Mouse (Mus musculus): ENCODE measurements around the gene Shoc2.
"Not testable (repeated sequence)": the region's sequence is repeated elsewhere in the genome, so short reads cannot be mapped to it uniquely, and the experiment has no call there.

Shoc2 gene

DNA sequence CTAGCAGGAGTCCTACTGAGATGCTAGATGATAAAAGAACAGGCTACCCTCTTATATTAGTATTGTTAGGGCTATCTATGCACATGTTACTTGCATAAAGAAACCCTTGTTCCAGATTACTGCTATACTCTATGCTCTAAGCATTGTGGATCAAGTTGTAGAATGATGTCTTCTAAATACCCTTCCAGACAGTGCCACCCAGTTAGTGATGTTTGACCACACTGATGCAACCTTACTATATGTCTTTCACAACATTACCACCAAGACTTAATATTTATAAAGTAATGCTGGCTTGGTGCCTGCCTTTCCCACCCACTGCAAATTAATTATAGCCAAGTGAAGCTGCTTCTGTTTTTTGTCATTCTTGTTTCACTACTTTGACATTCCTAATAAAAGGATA, 11.1 kb upstream of the Shoc2 start:
- no peak for DNase-seq (ENCODE audit: low read depth, low spot score)

DNA sequence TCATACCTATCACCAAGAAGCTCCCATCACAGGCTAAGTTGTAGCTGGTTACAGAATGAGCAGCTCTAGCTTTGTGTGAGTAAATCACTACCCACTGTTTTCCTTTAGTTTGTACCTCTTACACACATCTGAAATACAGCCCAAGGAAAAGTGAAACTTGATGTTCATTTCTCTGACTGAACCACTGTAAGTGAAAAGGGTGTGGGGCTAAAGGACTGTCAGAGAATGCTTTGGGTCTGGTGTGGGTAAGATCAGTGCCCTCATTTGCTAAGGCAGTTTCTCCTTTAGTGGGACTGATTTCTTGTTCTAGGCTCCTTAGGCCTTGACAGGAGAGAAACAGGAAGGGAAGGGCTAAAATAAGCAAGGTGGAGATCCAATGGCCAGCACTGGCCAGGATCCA, 10.1 kb upstream of the Shoc2 start:
- no peak for DNase-seq (ENCODE audit: low read depth, low spot score)

DNA sequence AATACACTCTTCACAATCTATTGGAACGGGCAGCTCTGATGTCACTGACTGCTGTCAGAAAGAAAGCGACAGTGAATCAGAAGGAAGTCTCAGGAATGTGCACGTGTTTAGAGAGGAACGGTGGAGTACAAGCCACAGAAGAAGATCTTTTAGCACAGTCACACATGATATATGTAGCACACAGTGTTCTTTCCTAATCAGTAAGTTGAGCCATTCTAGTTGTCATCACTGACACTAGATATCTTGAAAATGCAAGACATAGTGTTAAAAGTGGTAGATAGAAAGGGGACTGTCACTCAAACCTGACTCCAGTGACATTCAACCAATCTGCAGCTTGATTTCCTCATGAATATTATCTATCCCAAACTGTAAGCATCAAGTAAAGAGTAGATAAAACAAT, 4.6 kb upstream of the Shoc2 start:
- DNase-seq (ENCODE audit: low read depth, low spot score): no peak

DNA sequence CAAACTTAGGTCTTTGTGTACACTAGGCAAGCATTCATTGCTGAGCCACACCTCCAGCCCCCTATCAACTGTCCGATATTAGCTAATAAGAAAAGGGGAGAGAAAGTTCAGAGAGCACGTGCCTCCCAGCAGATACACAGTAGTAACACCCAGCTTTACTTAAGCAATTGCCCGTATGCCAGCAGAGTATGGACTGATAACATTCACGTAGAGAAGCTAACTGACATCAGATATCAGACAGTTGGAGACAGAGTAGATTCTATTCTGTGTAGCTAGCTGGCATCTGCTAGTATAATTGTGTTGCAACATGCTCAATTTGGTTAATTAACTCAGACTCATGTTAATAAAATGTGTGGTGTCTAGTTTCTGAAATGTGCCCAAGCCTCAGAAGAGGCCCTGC, 3.0 kb upstream of the Shoc2 start:
- DNase-seq (ENCODE audit: low read depth, low spot score): no peak

DNA sequence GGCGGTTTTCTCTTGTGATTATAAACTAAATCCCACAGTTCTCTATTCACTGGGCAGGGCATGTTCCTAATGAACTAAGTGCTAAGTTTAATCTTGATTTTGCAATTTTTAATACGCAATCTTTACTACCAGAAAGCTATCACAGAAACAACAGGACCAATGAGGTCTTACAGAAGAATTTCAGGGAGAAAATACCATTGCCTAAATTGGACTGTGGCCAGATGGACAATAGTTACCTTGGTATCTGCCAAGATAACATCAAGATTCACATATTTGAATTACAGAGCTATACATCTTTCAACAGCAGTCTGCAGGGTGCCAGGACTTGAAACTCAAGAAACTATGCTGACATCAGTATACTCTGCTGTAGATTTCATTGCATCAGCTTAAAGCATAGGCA, 1.8 kb upstream of the Shoc2 start:
- DNase-seq (ENCODE audit: low read depth, low spot score): no peak

DNA sequence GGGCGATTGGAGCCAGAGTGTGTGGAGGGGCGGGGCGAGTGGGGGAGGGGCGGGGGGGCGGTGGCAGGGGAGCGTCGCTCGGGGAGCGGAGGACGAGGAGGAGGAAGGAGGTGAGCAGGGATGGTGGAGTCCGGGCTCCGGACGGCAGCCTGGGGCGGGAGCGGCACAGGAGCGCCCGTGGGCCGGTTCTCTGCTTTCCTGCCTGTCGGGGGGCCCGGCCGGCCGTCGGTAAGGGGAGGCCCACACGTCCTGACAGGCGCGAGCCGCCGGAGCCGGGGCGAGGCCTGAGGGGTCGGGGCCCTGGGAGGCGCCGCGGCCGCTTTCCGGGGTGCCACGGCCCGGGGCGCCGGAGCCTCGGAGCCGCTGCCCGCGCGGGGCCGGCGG, 672 bp downstream of the Shoc2 start:
- no peak for DNase-seq (ENCODE audit: low read depth, low spot score)

DNA sequence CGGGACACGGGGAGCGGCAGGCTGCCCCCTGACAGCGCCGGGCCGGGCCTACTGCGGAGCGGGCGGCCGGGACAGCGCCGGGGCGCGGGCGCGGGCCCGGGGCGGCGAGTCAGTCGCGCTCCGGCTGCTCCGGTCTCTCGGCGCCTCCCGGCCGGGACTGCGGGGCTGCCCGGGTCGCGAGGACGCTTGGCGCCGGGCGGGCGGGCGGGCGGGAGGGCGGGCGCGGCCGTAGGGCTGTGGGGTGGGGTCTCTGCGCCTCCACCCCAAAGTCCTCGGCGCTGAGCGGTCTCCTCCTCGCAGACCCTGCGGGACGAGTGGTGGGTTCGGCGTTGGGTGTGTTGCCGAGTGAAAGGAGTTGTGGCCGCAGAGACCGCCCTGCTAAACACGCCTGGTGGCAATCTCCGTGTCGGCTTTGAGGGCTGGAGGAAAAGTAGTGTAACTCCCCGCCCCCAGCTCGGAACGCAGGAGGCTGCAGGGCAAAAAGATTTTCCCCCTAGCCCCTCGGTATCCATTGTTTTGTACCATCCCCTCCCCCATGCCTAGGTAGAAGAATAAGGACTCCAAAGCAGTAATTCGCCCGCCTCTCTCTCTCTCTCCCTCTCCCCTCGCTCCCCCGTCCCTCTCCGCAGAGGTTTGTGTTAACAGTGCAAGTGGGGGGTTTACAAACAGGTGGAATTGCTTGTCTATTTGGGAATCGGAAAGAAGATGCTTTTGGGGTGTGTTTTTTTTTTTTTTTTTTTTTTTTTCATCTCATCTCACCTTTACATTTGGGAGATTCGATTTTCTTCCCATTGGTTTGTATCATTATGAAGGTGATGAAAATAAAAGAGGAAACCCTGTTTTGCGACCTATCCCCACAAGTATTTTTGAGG, 1.3 kb downstream of the Shoc2 start:
- no peak for DNase-seq (ENCODE audit: low read depth, low spot score)

DNA sequence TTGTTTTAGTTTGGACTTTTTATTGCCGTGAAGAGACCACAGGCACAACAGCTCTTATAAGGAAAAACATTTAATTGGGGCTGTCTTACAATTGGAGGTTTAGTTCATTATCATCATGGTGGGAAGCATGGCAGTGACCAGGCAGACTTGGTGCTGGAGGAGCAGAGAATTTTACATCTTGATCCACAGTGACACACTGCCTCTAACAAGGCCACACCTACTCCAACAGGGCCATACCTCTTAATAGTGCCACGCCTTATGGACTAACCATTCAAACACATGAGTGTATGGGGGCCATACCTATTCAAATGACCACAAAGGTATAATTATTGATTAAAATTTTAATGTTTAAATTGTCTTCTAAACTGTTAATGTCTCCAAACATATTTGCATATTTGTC, 13.4 kb downstream of the Shoc2 start:
- no peak for DNase-seq (ENCODE audit: low read depth, low spot score)

DNA sequence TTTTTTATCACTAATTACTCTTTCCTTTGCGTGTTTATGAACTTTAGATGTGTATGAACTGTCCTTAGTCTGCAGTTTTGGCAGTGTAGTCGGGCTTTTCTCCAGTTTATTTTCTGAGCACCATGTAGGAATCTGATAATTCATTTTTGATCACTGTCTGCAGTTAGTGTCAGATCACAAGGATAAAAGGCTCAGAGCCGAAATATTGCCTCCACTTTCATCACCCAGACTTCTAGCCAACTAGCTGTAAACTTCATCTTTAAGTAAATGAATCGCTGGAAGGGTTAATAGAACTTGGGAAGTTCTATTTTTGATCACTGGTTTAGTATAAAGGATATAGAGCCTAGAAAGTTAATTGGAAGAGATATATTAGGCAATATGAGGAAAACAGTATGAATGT, 18.4 kb downstream of the Shoc2 start:
- no peak for DNase-seq (ENCODE audit: low read depth, low spot score)

DNA sequence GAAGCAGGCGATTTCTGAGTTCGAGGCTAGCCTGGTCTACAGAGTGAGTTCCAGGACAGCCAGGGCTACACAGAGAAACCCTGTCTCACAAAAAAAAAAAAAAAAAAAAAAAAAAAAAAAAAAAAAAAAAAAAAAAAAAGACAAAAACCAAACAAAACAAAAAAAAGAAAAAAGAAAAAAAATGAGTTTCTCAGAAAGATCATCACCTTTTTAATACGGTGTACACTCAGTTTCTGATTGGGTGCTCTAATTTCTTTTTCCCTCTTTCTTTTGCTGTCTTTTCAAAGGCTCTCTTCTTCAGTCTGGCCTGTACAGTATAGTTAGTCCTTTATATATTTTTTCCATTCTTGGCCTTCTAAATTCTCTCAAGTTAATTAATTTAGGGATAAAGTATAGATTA, 20.2 kb downstream of the Shoc2 start:
- DNase-seq (ENCODE audit: low read depth, low spot score): not testable (repeated sequence)

DNA sequence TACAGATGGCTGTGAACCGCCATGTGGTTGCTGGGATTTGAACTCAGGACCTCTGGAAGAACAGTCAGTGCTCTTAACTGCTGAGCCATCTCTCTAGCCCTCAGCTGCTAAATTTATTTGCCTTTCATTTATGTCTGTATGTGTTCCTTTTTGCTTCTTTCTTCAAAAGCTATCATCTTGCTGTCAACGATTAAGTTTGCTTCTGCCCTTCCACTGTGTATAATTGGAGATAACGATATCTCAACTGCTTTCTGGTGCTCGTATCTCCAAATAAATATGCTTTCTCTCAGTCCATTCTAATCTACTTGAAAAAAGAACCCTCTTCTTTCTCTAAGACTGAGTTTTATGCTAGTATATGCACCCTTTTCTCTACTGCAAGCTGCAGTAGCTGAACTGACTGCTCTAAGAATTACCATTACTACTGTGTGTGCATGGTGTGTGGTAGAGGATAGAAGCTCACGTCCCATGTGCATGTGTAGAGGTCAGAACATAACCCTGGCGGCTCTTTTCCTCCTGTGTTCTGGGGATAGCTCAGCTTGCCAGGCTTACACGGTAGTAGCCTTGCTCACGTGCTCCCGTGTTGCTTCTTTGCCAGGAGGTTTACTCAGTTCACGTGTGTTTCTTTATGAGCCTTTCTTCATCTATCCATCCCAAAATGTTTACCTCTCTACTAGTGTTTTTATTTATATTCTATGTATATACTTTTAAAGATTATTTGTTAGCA, 21.0 kb downstream of the Shoc2 start:
- no peak for DNase-seq (ENCODE audit: low read depth, low spot score)

DNA sequence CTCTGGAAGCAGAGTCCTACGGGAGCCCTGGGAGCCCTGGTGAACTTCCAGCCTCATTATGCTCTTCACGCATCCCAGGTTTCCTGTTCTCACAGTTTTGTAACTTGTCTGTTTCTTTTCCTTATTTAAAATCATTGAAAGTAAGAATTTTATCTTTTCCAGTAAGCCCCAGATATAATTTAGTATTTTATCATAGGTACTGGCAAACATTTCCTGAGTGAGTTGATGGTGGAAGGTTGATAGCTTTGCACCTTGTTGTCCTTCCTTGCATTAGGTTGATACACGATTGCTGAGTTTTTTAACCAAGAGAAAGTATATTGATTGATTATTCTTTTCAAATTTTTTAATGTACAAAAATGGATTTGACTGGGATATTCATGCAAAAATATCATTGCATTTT, 25.1 kb downstream of the Shoc2 start:
- DNase-seq (ENCODE audit: low read depth, low spot score): no peak

DNA sequence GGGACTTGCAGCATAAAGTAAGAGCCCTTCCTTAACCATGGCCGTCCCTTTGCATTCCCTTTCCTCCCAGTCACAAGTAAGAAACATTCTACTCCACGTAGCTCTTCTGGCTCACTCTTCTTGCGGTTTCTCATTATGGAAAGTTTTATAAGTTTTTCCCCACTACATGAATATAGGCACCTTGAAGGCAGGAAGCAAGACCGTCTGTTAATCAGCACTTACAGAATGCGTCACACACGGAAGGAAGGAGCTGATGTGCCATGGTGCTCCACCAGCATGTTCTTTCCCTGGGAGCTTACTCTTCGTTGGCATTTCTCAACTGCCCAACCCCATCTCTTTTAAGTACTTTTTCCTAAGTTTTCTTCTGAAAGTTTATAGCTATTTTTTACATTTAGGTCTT, 27.8 kb downstream of the Shoc2 start:
- no peak for DNase-seq (ENCODE audit: low read depth, low spot score)

DNA sequence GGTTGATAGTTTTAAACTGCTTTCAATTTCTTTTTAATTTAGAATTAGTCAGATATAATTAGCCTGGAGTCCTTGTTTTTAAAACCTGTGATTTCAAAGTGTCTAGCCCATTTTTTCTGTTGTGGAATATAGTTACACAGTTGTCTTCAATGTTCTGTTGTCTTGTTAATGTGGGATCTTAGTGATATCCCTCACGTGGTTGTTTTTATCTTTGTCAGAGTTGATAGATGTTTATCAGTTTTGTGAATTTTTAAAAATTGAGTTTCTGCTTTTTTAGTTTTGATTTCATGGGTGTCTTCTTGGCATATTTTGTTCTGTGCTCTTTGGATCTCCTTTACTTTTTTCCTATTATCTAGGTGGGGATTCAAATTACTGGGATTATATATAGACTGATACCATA, 29.6 kb downstream of the Shoc2 start:
- DNase-seq (ENCODE audit: low read depth, low spot score): no peak

DNA sequence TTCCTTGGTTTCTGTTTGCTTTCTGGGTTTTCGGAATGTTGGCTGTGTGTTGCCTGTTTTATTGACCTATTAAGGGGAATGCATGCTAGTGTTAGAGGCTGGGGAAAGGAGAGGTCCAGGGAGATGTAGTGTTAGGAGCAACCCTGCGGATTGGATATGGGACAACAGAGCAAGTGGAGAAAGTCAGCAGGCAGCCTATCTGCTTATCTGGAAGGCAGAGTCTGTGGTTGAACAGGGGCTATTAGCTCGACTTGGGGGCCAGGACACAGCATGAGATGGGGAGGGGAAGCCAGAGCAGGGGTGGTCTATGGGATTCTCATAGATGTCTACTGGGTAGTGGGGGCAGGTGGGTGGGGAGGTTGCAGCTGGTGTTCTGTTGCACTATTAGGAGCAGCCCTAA, 37.9 kb downstream of the Shoc2 start:
- DNase-seq (ENCODE audit: low read depth, low spot score): no peak

DNA sequence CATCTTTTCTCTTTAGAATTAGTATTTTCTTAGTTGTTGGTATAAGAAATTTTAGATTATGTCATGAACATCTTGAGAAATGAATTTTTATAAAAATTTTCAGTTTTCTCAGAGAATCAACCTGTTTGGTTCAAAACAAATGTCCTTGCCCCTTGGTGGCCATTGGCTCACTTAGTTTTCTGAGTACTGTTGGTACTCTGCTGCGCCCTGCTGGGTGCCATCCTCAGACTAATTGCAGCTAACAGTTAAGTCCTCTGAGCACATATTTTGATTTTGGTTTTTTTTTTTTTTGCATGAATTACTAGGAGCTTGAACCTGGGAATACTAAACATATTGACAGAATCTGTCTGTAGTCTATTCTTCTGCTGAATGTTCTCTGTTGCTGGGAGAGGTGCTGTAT, 39.2 kb downstream of the Shoc2 start:
- no peak for DNase-seq (ENCODE audit: low read depth, low spot score)

DNA sequence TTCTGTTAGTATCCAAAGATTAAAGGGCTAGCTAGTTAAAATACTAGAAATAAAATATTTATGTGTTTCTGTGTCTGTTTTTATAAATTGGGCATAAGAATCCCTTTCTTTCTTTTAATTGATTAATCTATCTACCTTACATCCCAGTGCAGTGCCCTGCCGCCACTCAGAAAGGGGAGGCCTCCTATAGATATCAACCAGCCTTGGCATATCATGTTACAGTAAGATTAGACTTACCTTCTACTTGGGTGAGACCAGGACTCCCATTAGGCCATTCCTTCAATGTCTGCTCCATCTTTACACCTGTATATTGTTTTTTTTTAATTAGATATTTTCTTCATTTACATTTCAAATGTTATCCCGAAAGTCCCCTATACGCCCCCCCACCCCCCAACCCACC, 40.5 kb downstream of the Shoc2 start:
- no peak for DNase-seq (ENCODE audit: low read depth, low spot score)

DNA sequence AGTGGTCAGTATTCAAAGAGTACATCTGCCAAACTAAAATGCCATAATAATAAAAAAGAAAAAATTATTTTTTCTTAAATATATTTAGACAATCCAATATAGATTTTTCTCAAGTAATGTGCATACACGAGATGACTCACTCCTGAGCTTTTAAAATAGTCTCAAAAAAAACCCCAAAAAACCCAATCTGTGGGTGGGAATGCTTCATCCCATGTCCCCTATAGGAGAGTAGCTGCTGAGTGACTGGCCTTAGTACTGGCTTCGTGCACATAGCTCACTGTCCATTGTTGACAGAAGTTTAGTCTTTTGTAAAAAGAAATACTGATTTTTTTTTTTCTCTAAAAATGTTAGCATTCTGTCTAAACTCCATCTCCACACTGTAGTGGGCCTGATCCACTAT, 46.4 kb downstream of the Shoc2 start:
- peak; percentile 44 for DNase-seq (ENCODE audit: low read depth, low spot score)

DNA sequence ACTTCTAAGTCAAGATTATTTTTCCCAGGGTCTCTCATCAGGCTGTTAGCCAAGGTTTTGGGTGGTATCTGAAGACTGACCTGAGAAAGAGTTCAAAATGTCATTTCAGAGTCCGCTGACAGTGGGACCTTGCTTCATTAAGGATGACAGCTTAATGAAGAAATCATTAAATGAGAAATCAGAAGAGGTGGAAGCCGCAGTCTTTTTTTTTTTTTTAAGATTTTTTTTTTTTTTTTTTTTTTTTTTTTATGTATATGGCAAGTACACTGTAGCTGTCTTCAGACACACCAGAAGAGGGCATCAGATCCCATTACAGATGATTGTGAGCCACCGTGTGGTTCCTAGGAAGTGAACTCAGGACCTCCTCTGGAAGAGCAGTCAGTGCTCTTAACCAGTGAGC, 49.8 kb downstream of the Shoc2 start:
- DNase-seq (ENCODE audit: low read depth, low spot score): no peak

DNA sequence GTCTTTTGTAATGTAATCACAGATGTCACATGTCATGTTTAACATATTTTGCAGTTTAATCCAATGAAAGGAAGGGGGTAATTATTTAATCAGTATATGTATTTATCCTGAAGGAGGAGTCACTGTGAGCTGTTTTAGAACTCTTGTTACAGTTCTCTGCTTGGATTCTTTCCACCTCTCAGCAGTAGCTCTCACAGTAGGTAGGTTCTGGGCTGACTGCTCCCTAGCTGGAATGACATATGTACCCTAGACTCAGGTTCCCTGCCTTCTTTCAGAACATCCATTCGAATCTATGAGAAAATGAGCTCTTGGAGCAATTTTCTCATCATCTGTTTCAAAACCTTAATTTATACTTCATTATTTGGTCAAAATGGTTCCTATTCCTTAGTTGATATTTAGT, 50.2 kb downstream of the Shoc2 start:
- no peak for DNase-seq (ENCODE audit: low read depth, low spot score)

DNA sequence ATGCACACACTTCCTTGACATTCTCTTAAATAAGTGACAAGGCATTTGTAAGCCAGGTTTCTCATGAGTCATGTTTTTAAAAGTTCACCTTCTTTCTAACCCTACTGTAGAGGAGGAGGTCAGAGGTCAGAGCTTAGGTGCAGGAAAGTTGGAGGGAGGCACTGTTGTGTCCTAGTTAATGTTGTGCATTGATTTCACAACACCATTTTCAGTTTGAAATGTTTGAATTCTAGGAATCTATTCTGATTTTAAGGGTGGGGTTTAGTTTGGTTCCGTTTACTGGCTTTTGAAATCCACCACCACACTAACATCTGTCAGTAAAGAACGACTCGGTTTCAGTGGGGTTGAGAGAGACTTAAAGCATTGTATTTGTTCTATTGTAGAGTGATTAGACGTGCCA, 66.9 kb downstream of the Shoc2 start:
- DNase-seq (ENCODE audit: low read depth, low spot score): no peak

DNA sequence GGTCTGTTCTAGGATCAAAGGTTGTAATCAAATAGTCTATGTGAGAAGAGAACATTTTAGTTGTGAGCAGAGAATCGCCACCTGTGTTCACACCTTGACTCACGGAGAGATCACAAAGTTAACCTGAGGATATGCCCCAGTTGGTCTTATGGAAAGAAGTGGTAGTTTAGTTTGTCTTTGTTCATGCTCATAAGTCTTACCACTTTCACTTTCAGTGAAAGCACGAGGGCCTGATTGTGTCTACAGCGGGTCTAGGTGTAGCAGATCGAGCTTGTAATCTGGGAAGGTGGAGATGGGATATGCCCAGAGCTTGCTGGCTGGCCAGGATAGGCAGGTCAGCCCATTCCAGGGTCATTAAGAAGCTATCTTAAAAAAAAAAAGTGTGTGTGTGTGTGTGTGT, 70.9 kb downstream of the Shoc2 start:
- DNase-seq (ENCODE audit: low read depth, low spot score): no peak

DNA sequence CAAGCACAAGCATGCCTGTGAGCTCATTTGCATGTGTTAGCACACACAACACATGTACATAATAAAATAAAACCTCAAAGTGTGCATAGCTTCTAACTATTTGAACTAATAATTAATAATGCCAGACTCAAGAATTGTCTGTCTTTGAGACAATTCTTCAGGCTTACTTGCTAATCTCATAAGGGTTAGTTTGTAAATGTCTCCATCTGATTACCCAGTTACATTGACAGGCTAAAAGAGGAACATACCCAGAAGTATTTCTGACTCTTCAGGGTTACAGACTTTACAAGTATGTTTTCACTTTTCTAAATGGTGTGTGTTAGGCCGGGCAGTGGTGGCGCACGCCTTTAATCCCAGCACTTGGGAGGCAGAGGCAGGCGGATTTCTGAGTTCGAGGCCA, 71.4 kb downstream of the Shoc2 start:
- no peak for DNase-seq (ENCODE audit: low read depth, low spot score)

All from telencephalon, adult 2 months (tissue).